Mouse (Mus musculus) hindbrain, embryonic 15.5 days (tissue): Measurements from ENCODE around the gene Itgb2l. TPM values are rescaled to one million over a fixed set of nuclear protein-coding genes. Genes with fewer than 3 reads are reported as not detected.

Experiments used
- ATAC-seq: fragments of 200-750 bp; cut with Nextera tagmentation; 2 replicates; pipeline ENCODE4 v1.8.0; 2017; ENCODE audit warnings: low read depth, moderate number of reproducible peaks, moderate TSS enrichment; ENCODE audit not compliant: low FRiP score
- H3K27ac ChIP-seq: fragments of 300-500 bp; sonication (generic); replicated peaks from 2 replicates; pipeline ENCODE4 v1.5.1; 2015; ENCODE audit warnings: mild to moderate bottlenecking, inconsistent platforms
- H3K27me3 ChIP-seq: fragments of 300-500 bp; sonication (generic); 2 replicates; pipeline ENCODE4 v1.6.1; 2015; ENCODE audit warnings: control low read depth, inconsistent platforms
- H3K36me3 ChIP-seq: fragments of 300-500 bp; sonication (generic); 2 replicates; pipeline ENCODE4 v1.6.1; 2015; ENCODE audit warnings: control low read depth, inconsistent platforms
- H3K4me1 ChIP-seq: fragments of 300-500 bp; sonication (generic); replicated peaks from 2 replicates; pipeline ENCODE4 v1.6.1; 2015; ENCODE audit warnings: control low read depth, inconsistent platforms
- H3K4me2 ChIP-seq: fragments of 300-500 bp; sonication (generic); 2 replicates; pipeline ENCODE4 v1.6.1; 2015; ENCODE audit warnings: moderate library complexity, mild to moderate bottlenecking, inconsistent platforms
- H3K4me3 ChIP-seq: fragments of 300-500 bp; sonication (generic); 2 replicates; pipeline ENCODE4 v1.5.1; 2015; ENCODE audit warnings: mild to moderate bottlenecking, inconsistent platforms
- H3K9ac ChIP-seq: fragments of 300-500 bp; sonication (generic); 2 replicates; pipeline ENCODE4 v1.6.1; 2015; ENCODE audit warnings: inconsistent platforms
- H3K9me3 ChIP-seq: fragments of 300-500 bp; sonication (generic); 2 replicates; pipeline ENCODE4 v1.6.1; 2016; ENCODE audit warnings: control low read depth, inconsistent platforms
- WGBS: fragments of 180-500 bp; shearing (Covaris S2); methylation state at CpG from one replicate; pipeline ENCODE4 v1.1.7; 2015; 5-methylcytosine and 5-hydroxymethylcytosine counted together
- polyA plus RNA-seq: library from polyadenylated mRNA; unstranded; fragments of >200 nt; fragmentation: Nextera tagmentation; extraction: Ambion mirVana; gene quantifications from 2 replicates; pipeline ENCODE4 v1.2.1, GENCODE M21; 2015

Gene Itgb2l
- 0.09 and 0.25 TPM in 2 replicates for polyA plus RNA-seq

DNA sequence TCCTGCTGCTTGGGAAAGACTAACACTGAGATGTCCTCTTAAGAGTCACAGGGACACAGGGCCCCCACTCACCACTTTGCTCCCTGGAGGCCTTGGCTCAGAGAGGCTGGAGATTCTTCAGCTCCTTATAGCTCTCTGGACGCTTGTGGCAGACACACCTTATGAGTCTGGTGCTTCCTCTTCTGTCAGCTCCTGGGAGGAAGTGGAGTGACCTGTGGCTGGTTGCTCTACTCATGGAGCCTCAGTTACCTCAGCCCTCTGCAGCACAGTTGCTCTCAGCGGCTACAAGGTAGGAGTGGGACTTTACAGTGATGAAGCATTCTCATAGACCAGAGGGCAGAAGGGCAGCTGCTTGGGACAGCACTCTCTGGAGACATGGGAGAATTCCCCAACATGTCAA lies at the start of gene Itgb2l:
Itgb2l (minus strand) TSS at position 152 of the 400 bp plus-strand sequence.
- H3K27me3 ChIP-seq = no peaks in the 10 kb centered on the region
- no peak within 1 kb of the TSS for H3K27ac ChIP-seq
- H3K4me1 ChIP-seq = no peaks in the 10 kb centered on the region
- no peak within 1 kb of the TSS for H3K9ac ChIP-seq
- no peak within 1 kb of the TSS for H3K4me2 ChIP-seq
- 90% methylated on average over 2 of the region's 2 CpGs for WGBS
- no peak for ATAC-seq
- H3K36me3 ChIP-seq = no peaks in the 10 kb centered on the region
- H3K4me3 ChIP-seq = no peak within 1 kb of the TSS
- H3K9me3 ChIP-seq = no peaks in the 10 kb centered on the region

DNA sequence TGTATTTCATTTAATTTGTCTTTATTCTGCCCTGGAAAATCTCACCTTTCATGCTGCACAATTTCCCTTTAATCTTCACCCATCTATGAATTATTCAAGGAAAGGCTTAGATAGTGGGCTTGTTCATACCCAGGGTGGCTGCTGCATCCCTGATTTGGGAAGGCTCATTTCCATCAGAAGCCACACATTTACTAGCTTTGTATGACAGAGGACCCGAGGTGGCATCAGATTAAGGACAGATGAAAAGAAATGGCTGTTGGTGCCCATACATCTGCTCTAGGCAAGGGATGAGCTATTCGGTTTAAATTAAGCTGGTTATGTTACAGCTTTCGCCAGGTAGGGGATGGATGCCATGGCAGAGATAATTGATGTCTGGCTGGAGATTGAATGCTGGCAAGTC lies 48.1 kb upstream of the Itgb2l start:
- Histone ChIP-seq H3K27me3 (no peaks in the 10 kb centered on the region), H3K4me1 (peaks cover 3% of the 10 kb centered on the region; the same call in 1 of the 2 replicates), H3K4me3 (no peak overlapping the region), H3K9ac (no peak overlapping the region), H3K36me3 (no peaks in the 10 kb centered on the region), H3K4me2 (no peak overlapping the region), H3K9me3 (no peaks in the 10 kb centered on the region), H3K27ac (no peak overlapping the region)
- ATAC-seq = no peak
- WGBS = 72% methylated on average over 3 of the region's 3 CpGs

DNA sequence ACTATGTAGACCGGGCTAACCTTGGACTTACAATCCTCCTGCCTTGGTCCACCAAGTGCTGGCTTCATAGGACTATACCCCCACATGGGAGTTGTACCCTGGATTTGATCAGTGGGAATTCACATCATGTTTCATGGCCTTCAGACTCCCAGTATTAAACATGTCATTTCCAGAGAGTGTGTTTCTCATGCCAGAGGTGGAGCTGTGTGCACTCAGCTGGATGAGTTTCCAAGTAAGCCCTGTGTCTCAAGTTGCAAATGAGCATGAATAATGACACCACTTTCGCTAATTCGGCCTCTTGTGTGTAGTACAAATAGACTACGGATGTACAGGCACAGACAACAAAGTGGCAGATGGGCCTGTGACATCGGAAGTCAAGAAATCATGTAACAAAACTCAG lies 44.6 kb upstream of the Itgb2l start:
- Histone ChIP-seq H3K4me2 (no peak overlapping the region), H3K27me3 (no peaks in the 10 kb centered on the region), H3K36me3 (no peaks in the 10 kb centered on the region), H3K4me1 (peaks cover 3% of the 10 kb centered on the region; the same call in 1 of the 2 replicates), H3K4me3 (no peak overlapping the region), H3K27ac (no peak overlapping the region), H3K9me3 (no peaks in the 10 kb centered on the region), H3K9ac (no peak overlapping the region)
- 72% methylated on average over 5 of the region's 5 CpGs for WGBS
- ATAC-seq = no peak

DNA sequence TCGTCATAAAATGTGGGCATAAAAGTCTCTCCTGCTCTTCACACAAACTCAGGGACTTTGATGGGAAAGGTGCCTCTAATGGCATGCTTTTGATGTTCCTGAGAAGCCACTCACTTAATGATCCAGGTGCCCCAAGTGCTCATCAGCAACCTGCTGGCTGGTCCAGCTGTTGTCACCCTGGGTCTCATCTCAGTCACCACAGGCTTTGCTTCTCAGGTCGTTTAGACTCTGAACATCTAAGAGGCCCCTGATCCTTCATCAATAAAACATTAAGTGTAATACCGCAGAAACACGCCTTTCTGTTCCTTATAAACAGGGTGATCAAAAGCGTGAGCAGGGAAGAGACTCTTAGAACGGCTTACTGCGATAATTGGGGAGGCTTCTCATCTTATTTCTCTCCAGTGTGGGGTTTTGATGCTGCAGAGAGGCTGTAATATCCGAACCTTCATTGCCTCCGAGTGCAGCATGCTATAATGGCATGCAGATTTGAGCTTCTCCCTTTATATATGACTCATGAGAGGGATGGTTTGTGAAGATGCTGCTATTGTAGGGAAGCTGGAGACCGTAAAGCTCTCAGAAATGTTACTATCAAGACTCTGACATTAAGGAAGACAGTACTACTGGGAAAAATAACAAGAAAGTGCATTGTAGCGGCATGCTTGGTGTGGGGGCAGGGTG lies 43.7 kb upstream of the Itgb2l start:
- H3K4me3 ChIP-seq = no peak overlapping the region

DNA sequence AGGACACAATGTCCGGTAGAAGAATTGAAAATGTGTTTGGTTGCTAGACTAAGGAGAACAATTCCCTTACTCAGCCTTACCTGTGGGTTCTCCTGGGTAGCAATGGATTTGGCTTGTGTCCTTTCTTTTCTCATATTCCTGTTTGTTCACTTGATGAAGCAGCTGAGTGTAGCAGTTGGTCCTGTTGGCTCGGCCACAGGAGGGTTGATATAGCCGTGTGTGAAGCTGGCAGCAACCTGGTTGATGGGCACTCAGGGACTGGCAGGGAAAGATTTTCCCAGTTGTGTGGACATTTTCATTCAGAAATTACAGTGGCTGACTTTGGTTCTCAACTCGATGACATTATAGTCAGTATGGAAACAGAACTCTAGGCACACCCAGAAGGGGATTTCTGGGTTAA lies 38.4 kb upstream of the Itgb2l start:
- WGBS = 90% methylated on average over 4 of the region's 4 CpGs
- no peaks in the 10 kb centered on the region for H3K36me3 ChIP-seq
- H3K27ac ChIP-seq = no peak overlapping the region
- no peaks in the 10 kb centered on the region for H3K9me3 ChIP-seq
- ATAC-seq = no peak
- no peaks in the 10 kb centered on the region for H3K4me1 ChIP-seq
- no peak overlapping the region for H3K4me3 ChIP-seq
- H3K9ac ChIP-seq = no peak overlapping the region
- H3K27me3 ChIP-seq = no peaks in the 10 kb centered on the region
- no peak overlapping the region for H3K4me2 ChIP-seq

More for the DNA sequence above, 43.7 kb upstream of the Itgb2l start:
- H3K4me1 ChIP-seq = peaks cover 3% of the 10 kb centered on the region; the same call in 1 of the 2 replicates
- no peaks in the 10 kb centered on the region for H3K9me3 ChIP-seq
- no peaks in the 10 kb centered on the region for H3K36me3 ChIP-seq
- ATAC-seq = no peak
- no peak overlapping the region; the same call in 1 of the 2 replicates for H3K27ac ChIP-seq
- H3K4me2 ChIP-seq = no peak overlapping the region
- no peaks in the 10 kb centered on the region for H3K27me3 ChIP-seq
- H3K9ac ChIP-seq = no peak overlapping the region
- 66% methylated on average over 11 of the region's 11 CpGs for WGBS

DNA sequence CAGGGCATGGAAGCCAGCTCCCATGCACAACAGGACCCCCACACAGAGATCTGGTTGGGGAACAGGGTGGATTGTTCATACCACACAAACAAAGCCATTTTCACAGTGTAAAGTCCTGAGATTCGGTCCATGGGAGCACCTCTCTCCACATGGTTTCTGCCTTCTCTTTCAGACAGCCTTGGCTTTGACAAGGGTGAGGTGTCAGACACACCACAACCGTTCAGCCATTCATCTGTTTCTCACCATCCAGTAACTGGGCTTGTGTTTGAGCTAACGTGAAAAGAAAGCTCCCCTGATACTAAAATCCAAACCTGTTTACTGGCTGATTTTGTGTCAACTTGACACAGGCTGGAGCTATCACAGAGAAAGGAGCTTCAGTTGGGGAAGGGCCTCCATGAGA lies 30.8 kb upstream of the Itgb2l start:
- Histone ChIP-seq H3K9me3 (no peaks in the 10 kb centered on the region), H3K27ac (no peak overlapping the region), H3K9ac (no peak overlapping the region), H3K4me3 (no peak overlapping the region), H3K36me3 (no peaks in the 10 kb centered on the region), H3K4me1 (peaks cover 28% of the 10 kb centered on the region), H3K27me3 (no peaks in the 10 kb centered on the region), H3K4me2 (no peak overlapping the region)
- no peak for ATAC-seq
- WGBS = 63% methylated on average over 3 of the region's 3 CpGs

DNA sequence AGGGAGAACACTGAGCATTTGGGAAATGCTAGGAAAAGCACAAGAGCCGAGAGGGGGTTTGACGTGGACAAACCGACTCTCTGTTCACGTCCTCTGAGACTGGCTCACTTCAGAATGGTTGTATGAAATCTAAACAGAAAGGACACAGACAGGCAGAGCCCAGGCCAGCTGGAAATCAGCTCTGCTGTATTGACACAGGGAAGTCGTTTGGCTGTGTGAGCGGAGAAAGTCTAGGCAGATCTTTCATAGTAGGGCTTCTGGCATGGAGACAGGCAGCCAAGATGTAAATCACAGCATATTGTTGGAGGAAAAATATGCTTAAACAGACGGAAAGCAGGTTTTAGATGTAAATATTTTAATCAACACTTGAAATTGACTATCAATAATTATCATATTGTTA lies 29.4 kb upstream of the Itgb2l start:
- WGBS = 44% methylated on average over 7 of the region's 7 CpGs
- no peaks in the 10 kb centered on the region for H3K27me3 ChIP-seq
- H3K4me3 ChIP-seq = no peak overlapping the region
- ATAC-seq = no peak
- peaks cover 36% of the 10 kb centered on the region for H3K4me1 ChIP-seq
- H3K9me3 ChIP-seq = no peaks in the 10 kb centered on the region
- peak overlapping the region; percentile 61 for H3K27ac ChIP-seq
- 0 out of 2 replicates have a peak overlapping the region, but pooled peaks have one; percentile 10 for H3K9ac ChIP-seq
- peak overlapping the region; percentile 36 for H3K4me2 ChIP-seq
- H3K36me3 ChIP-seq = no peaks in the 10 kb centered on the region

DNA sequence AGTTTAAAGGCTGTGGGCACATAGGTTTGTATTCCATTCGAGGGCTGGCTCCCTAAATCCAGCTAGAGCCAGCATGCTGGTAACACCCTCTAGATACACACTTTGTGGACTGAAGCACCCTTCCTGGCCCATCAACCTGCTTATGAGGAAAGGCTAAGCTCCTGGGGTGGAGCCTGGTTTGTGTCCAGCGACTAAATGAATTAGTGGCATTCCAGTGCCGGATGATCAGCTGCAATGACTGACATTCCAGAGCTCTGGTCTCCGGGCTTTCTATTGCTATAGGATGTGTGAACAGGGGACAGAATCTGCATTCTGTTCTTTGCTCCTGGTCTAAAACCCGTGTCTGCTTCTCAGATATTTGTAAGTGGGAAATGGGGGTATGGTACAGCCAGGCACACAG lies 28.9 kb upstream of the Itgb2l start:
- H3K36me3 ChIP-seq = no peaks in the 10 kb centered on the region
- H3K4me3 ChIP-seq = no peak overlapping the region
- H3K27me3 ChIP-seq = no peaks in the 10 kb centered on the region
- H3K9ac ChIP-seq = 0 out of 2 replicates have a peak overlapping the region, but pooled peaks have one; percentile 10
- H3K4me1 ChIP-seq = peaks cover 36% of the 10 kb centered on the region
- peak overlapping the region; percentile 36 for H3K4me2 ChIP-seq
- H3K9me3 ChIP-seq = no peaks in the 10 kb centered on the region
- peak overlapping the region; percentile 61 for H3K27ac ChIP-seq
- WGBS = 34% methylated on average over 5 of the region's 5 CpGs
- ATAC-seq = no peak

DNA sequence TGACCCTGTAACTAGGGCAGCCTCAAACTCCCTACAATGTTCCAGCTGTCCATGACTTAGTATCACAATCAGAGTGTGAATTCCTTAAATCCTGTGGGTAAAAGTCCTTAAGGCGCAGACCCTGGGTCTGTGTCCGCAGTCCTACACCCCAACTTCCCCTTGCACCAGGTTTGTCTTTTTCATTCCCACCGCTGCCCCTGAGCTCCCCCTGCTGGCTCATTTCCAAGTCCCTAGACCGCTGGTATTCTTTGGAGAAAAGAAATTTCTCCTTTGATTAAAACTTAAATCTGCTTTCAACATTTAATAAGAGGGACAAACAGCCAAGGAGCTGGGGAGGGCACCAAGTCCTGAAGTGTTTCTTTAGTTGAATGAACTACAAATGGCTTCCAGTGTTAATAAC lies 26.2 kb upstream of the Itgb2l start:
- Histone ChIP-seq H3K9ac (no peak overlapping the region), H3K4me3 (no peak overlapping the region), H3K27me3 (0 out of 2 replicates have a peak, but pooled peaks cover 5% of the 10 kb centered on the region), H3K4me1 (peaks cover 36% of the 10 kb centered on the region), H3K4me2 (peak overlapping the region; percentile 53), H3K9me3 (no peaks in the 10 kb centered on the region), H3K36me3 (no peaks in the 10 kb centered on the region), H3K27ac (no peak overlapping the region)
- no peak for ATAC-seq
- WGBS = 64% methylated on average over 4 of the region's 4 CpGs

DNA sequence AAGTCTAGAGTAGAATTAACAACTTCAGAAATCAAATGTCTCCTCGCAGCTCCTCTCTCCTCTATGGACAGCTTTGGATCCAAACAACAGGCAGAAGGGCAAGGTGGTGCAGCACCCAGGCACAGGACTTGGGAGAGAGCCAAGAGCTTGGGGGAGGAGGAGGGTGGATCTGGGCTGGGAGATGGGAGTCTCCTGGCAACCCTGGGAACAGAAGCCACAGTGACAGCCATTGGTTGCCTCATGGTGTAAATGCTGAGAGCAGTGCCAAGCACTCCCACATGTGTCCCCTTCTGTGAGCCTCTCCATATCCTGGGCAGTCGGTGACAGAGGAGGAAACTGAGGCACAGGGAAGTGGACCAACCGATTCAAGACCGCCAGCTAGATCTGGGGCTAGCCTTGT lies 25.3 kb upstream of the Itgb2l start:
- Histone ChIP-seq H3K9me3 (no peaks in the 10 kb centered on the region), H3K27me3 (0 out of 2 replicates have a peak, but pooled peaks cover 5% of the 10 kb centered on the region), H3K4me2 (peak overlapping the region; percentile 53), H3K4me1 (peaks cover 31% of the 10 kb centered on the region), H3K27ac (peak overlapping the region; percentile 7; the same call in 1 of the 2 replicates), H3K9ac (peak overlapping the region; percentile 10; the same call in 1 of the 2 replicates), H3K4me3 (peak overlapping the region; percentile 34), H3K36me3 (no peaks in the 10 kb centered on the region)
- peak; percentile 66; the same call in 1 of the 2 replicates for ATAC-seq
- WGBS = 72% methylated on average over 4 of the region's 4 CpGs

DNA sequence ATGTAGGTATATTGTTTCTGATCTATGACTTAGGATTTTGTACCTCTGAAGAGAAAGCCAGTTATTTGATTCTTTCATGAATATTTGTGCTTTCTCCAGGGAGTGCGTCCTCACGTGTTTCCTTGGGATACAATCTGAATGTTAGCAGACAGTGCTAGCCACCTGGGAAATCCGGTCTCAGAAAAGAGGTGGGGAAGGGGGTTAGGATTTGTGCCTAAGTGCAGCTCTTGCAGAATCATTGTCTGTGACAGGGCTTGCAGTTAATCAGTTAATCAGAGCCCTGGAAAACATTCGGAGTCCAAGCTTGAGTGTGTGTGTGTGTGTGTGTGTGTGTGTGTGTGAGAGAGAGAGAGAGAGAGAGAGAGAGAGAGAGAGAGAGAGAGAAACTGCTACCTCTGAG lies 24.6 kb upstream of the Itgb2l start:
- Histone ChIP-seq H3K4me2 (peak overlapping the region; percentile 53), H3K4me1 (peaks cover 31% of the 10 kb centered on the region), H3K9me3 (no peaks in the 10 kb centered on the region), H3K9ac (peak overlapping the region; percentile 37), H3K27me3 (0 out of 2 replicates have a peak, but pooled peaks cover 5% of the 10 kb centered on the region), H3K36me3 (no peaks in the 10 kb centered on the region), H3K27ac (peak overlapping the region; percentile 14), H3K4me3 (peak overlapping the region; percentile 34)
- ATAC-seq = no peak
- 53% methylated on average over 4 of the region's 4 CpGs for WGBS

DNA sequence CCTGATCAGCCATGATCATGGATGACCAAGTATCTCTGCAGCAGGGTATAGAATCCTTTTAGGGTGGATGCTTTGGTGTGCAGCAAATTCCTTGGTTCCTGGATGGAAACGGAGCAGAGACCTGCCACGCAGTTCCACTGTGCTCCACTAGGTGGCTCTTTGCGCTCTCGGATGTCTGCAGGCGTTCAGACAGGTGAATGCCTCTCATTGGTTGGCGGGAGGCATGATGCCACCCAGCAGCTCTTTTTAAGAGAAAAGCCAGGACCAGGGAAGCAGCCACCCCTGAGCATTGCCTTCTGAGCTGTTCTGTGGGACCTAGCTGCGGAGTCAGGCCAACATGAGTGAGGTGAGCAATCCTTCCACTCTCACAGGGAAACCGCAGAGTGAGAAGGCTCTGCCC lies 24.0 kb upstream of the Itgb2l start, which contains the start of gene Pcp4:
Pcp4 (plus strand) TSS at position 162 of the 400 bp plus-strand sequence.
- no peaks in the 10 kb centered on the region for H3K36me3 ChIP-seq
- H3K27me3 ChIP-seq = 0 out of 2 replicates have a peak, but pooled peaks cover 5% of the 10 kb centered on the region
- no peaks in the 10 kb centered on the region for H3K9me3 ChIP-seq

More for the DNA sequence above, 24.0 kb upstream of the Itgb2l start, which contains the start of gene Pcp4:
- 10% methylated on average over 8 of the region's 8 CpGs for WGBS
- H3K4me2 ChIP-seq = peak within 1 kb of the TSS; percentile 53
- peak; percentile 68 for ATAC-seq
- peaks cover 26% of the 10 kb centered on the region for H3K4me1 ChIP-seq
- H3K9ac ChIP-seq = peak within 1 kb of the TSS; percentile 37
- peak within 1 kb of the TSS; percentile 34 for H3K4me3 ChIP-seq
- peak within 1 kb of the TSS; percentile 14 for H3K27ac ChIP-seq
